Mouse (Mus musculus): ENCODE measurements at regions not wholly inside any gene's neighbourhood (a gene's known extent, or its start where the extent isn't known, plus 50 kb on each side); places are given as distances from the start of the nearest gene placed in this dataset.

DNA sequence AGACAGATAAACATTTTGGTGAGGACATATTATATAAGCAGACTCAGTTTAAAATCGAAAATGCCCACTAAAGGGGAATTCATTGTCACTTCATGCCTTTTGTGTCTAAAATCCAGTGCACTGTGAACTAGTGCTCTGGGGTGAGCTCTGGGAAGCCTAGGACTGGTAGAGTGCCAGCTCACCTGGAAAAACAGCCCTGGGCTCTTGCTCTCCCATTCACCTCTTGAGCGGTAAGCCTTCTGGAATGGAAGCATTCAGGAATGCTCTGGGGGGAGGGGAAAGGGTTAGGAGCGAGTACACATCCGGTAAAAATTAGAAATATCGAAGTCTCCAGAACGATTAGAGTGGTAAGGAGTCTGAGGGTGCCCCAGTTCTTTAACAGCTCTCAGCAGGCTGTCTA lies 53.4 kb upstream of the Tbl1xr1 start:
- DNase-seq (ENCODE audit: low read depth in 3 of 3, low spot score in 3 of 3) (no peak), ATAC-seq (ENCODE audit: insufficient read depth) (no peak)
- peaks cover 0 to 9% of the 10 kb centered on the region in 2 experiments; a peak in 2 of 4 replicates for H3K4me1 ChIP-seq (replicated peaks; ENCODE audit: control insufficient read depth in 2 of 2, insufficient read depth in 2 of 2, low read length in 1 of 2)
- H3K4me2 ChIP-seq (ENCODE audit: low read depth) = no peak overlapping the region
- no peak for TF ChIP-seq CTCF (IDR thresholded peaks at IDR 0.05; ENCODE audit: low read depth)
- no peak overlapping the region for H3K27ac ChIP-seq
- no peaks in the 10 kb centered on the region for H3K27me3 ChIP-seq (ENCODE audit: control insufficient read depth, insufficient read depth, low read length)
- no peaks in the 10 kb centered on the region for H3K36me3 ChIP-seq (replicated peaks; ENCODE audit: control insufficient read depth, insufficient read depth, low read depth)
- 61% methylated on average over 6 of the region's 6 CpGs for WGBS (ENCODE audit: insufficient replicate concordance)
- H3K4me3 ChIP-seq (ENCODE audit: insufficient read depth in 1 of 2, low read depth in 2 of 2, low read length in 2 of 2) = no peak overlapping the region
- H3K9me3 ChIP-seq (ENCODE audit: control insufficient read depth, low read length) = no peaks in the 10 kb centered on the region
- H3K9ac ChIP-seq (replicated peaks) = no peak overlapping the region

GRCm38 (mm10) chr3:22023551-22023950 lies 52.9 kb upstream of the Tbl1xr1 start:
- Histone ChIP-seq H3K9ac (replicated peaks) (no peak overlapping the region), H3K4me2 (ENCODE audit: low read depth) (no peak overlapping the region), H3K4me3 (ENCODE audit: insufficient read depth in 1 of 2, low read depth in 2 of 2, low read length in 2 of 2) (no peak overlapping the region), H3K27me3 (ENCODE audit: control insufficient read depth, insufficient read depth, low read length) (no peaks in the 10 kb centered on the region), H3K27ac (no peak overlapping the region), H3K9me3 (ENCODE audit: control insufficient read depth, low read length) (no peaks in the 10 kb centered on the region), H3K36me3 (replicated peaks; ENCODE audit: control insufficient read depth, insufficient read depth, low read depth) (no peaks in the 10 kb centered on the region), H3K4me1 (replicated peaks; ENCODE audit: control insufficient read depth in 2 of 2, insufficient read depth in 2 of 2, low read length in 1 of 2) (peaks cover 0 to 9% of the 10 kb centered on the region in 2 experiments; a peak in 2 of 4 replicates)
- no peak for TF ChIP-seq EP300 (IDR thresholded peaks at IDR 0.05; ENCODE audit: low read depth)
- TF ChIP-seq CTCF (IDR thresholded peaks at IDR 0.05; ENCODE audit: low read depth) = no peak
- WGBS (ENCODE audit: insufficient replicate concordance) = 49% methylated on average over 5 of the region's 5 CpGs
- DNase-seq (ENCODE audit: low read depth in 3 of 3, low spot score in 3 of 3) (no peak), ATAC-seq (ENCODE audit: insufficient read depth) (no peak)

DNA sequence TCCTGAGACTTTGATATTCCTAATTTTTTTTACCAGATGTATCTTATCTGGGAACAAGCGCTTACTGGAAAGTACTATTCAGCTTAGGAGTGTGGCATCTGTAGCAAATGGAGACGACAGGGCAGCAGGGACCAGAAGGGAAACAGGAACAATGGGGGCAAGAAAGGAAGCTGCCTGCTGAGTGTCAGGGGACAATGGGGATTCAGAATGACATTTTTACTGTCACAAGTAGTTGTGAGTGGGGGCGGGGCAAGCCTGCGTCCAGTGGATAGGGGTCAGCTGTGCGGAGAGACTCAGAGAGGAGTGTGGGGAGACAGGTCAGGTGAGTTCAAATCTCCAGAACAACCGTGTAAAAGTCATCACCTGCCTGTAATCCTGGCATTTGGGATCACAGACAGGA lies 52.3 kb upstream of the Tbl1xr1 start:
- no peaks in the 10 kb centered on the region for H3K36me3 ChIP-seq (replicated peaks; ENCODE audit: control insufficient read depth, insufficient read depth, low read depth)

GRCm38 (mm10) chr3:22025119-22025518 lies 51.3 kb upstream of the Tbl1xr1 start:
- Histone ChIP-seq H3K4me3 (ENCODE audit: insufficient read depth in 1 of 2, low read depth in 2 of 2, low read length in 2 of 2) (no peak overlapping the region), H3K4me2 (ENCODE audit: low read depth) (no peak overlapping the region), H3K27ac (no peak overlapping the region), H3K36me3 (replicated peaks; ENCODE audit: control insufficient read depth, insufficient read depth, low read depth) (no peaks in the 10 kb centered on the region), H3K27me3 (ENCODE audit: control insufficient read depth, insufficient read depth, low read length) (no peaks in the 10 kb centered on the region), H3K9me3 (ENCODE audit: control insufficient read depth, low read length) (no peaks in the 10 kb centered on the region), H3K9ac (replicated peaks) (no peak overlapping the region), H3K4me1 (replicated peaks; ENCODE audit: control insufficient read depth in 2 of 2, insufficient read depth in 2 of 2, low read length in 1 of 2) (peaks cover 0 to 9% of the 10 kb centered on the region in 2 experiments; a peak in 2 of 4 replicates)
- 55% methylated on average over 6 of the region's 6 CpGs for WGBS (ENCODE audit: insufficient replicate concordance)
- TF ChIP-seq EP300 (IDR thresholded peaks at IDR 0.05; ENCODE audit: low read depth) (no peak), CTCF (IDR thresholded peaks at IDR 0.05; ENCODE audit: low read depth) (no peak)
- no peak for ATAC-seq (ENCODE audit: insufficient read depth)
- no peak for DNase-seq (ENCODE audit: low read depth in 3 of 3, low spot score in 3 of 3)

More for the DNA sequence above, 52.3 kb upstream of the Tbl1xr1 start:
- Histone ChIP-seq H3K9ac (replicated peaks) (no peak overlapping the region), H3K9me3 (ENCODE audit: control insufficient read depth, low read length) (no peaks in the 10 kb centered on the region), H3K27me3 (ENCODE audit: control insufficient read depth, insufficient read depth, low read length) (no peaks in the 10 kb centered on the region), H3K27ac (no peak overlapping the region), H3K4me2 (ENCODE audit: low read depth) (no peak overlapping the region), H3K4me1 (replicated peaks; ENCODE audit: control insufficient read depth in 2 of 2, insufficient read depth in 2 of 2, low read length in 1 of 2) (peaks cover 0 to 9% of the 10 kb centered on the region in 2 experiments; a peak in 2 of 4 replicates), H3K4me3 (ENCODE audit: insufficient read depth in 1 of 2, low read depth in 2 of 2, low read length in 2 of 2) (no peak overlapping the region)
- WGBS (ENCODE audit: insufficient replicate concordance) = 27% methylated on average over 6 of the region's 6 CpGs
- TF ChIP-seq EP300 (IDR thresholded peaks at IDR 0.05; ENCODE audit: low read depth) = no peak
- no peak for TF ChIP-seq CTCF (IDR thresholded peaks at IDR 0.05; ENCODE audit: low read depth)
- ATAC-seq (ENCODE audit: insufficient read depth) (no peak), DNase-seq (ENCODE audit: low read depth in 3 of 3, low spot score in 3 of 3) (no peak)

- no peak for TF ChIP-seq CTCF (IDR thresholded peaks at IDR 0.05; ENCODE audit: low read depth)
- peaks cover 0 to 9% of the 10 kb centered on the region in 2 experiments; a peak in 2 of 4 replicates for H3K4me1 ChIP-seq (replicated peaks; ENCODE audit: control insufficient read depth in 2 of 2, insufficient read depth in 2 of 2, low read length in 1 of 2)
- DNase-seq (ENCODE audit: low read depth in 3 of 3, low spot score in 3 of 3) (no peak), ATAC-seq (ENCODE audit: insufficient read depth) (no peak)
- H3K9me3 ChIP-seq (ENCODE audit: control insufficient read depth, low read length) = no peaks in the 10 kb centered on the region
- H3K27me3 ChIP-seq (ENCODE audit: control insufficient read depth, insufficient read depth, low read length) = no peaks in the 10 kb centered on the region
- no peaks in the 10 kb centered on the region for H3K36me3 ChIP-seq (replicated peaks; ENCODE audit: control insufficient read depth, insufficient read depth, low read depth)
- 77% methylated on average over 8 of the region's 8 CpGs for WGBS (ENCODE audit: insufficient replicate concordance)
- no peak overlapping the region for H3K9ac ChIP-seq (replicated peaks)
- H3K4me3 ChIP-seq (ENCODE audit: insufficient read depth in 1 of 2, low read depth in 2 of 2, low read length in 2 of 2) = no peak overlapping the region
- H3K27ac ChIP-seq = no peak overlapping the region
- no peak overlapping the region for H3K4me2 ChIP-seq (ENCODE audit: low read depth)
Observed at GRCm38 (mm10) chr3:22025615-22026014, 50.8 kb upstream of the Tbl1xr1 start.

Measured in liver, embryonic 14.5 days (tissue).